8 mouse cellular contexts compared by ENCODE assay signal in the genomic region with DNA sequence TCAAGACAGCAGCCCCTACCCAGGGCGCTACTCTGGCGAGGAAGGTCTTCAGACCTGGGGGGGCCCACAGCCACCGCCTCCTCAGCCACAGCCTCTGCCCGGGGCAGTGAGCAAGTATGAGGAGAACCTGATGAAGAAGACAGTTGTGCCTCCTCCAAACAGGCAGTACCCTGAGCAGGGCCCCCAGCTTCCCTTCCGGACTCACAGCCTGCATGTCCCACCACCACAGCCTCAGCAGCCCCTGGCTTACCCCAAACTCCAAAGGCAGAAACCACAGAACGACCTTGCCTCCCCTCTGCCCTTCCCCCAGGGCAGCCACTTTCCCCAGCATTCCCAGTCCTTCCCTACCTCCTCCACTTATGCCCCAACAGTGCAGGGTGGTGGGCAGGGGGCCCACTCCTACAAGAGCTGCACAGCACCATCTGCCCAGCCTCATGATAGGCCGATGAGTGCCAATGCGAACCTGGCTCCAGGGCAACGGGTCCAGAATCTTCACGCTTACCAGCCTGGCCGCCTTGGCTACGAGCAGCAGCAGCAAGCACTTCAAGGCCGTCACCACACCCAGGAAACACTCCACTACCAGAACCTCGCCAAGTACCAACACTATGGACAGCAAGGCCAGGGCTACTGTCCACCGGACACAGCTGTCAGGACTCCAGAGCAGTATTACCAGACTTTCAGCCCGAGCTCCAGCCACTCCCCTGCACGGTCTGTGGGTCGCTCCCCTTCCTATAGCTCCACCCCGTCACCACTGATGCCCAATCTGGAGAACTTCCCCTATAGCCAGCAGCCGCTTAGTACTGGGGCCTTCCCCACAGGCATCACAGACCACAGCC. TPM values are rescaled to one million over a fixed set of nuclear protein-coding genes. Genes with fewer than 3 reads are reported as not detected.
A peak's percentile ranks its signal among the peaks of the same experiment; 100 is the strongest.
DNase-seq lines count a peak whose midpoint lies in the region; ATAC-seq and TF ChIP-seq lines count a peak whose summit lies in the region.

No protein-coding gene starts in this region.

- DNase-seq in layer of hippocampus, adult 2 months (ENCODE audit: low spot score in 2 of 2) = peak in 1 of 2 experiments; percentile 60
- no peak for DNase-seq in layer of hippocampus, postnatal 25 days (ENCODE audit: extremely low spot score in 1 of 2, low spot score in 1 of 2)
- DNase-seq in cerebellum, adult 8-10 months = peak; percentile 55
- no peak for DNase-seq in hindbrain, embryonic 10.5 days (ENCODE audit: low spot score)
- DNase-seq in lung, embryonic 14.5 days = peak; percentile 44
- no peak for DNase-seq in T-cell, adult 2 months (ENCODE audit: low spot score)
- DNase-seq in adipocyte (ENCODE audit: low spot score) = no peak

- no peaks in the 10 kb centered on the region for H3K9me3 ChIP-seq in hindbrain, embryonic 10.5 days
- no peaks in the 10 kb centered on the region for H3K9me3 ChIP-seq in lung, embryonic 14.5 days (ENCODE audit: low read depth, low read length)

- H3K27ac ChIP-seq in layer of hippocampus, adult 2 months = peak overlapping the region; percentile 93
- H3K27ac ChIP-seq in hindbrain, embryonic 10.5 days = peak overlapping the region; percentile 36; the same call in 1 of the 2 replicates
- H3K27ac ChIP-seq in lung, embryonic 14.5 days (ENCODE audit: low read depth) = no peak overlapping the region
- H3K27ac ChIP-seq in olfactory bulb, adult 2 months (ENCODE audit: insufficient read depth, low read depth, low read length) = peak overlapping the region; percentile 23

- H3K4me1 ChIP-seq in hindbrain, embryonic 10.5 days (replicated peaks) = peaks cover 80% of the 10 kb centered on the region
- H3K4me1 ChIP-seq in lung, embryonic 14.5 days (ENCODE audit: insufficient read depth) = peaks cover 16% of the 10 kb centered on the region
- H3K4me1 ChIP-seq in olfactory bulb, adult 2 months (ENCODE audit: control insufficient read depth, insufficient read depth, low read length) = peaks cover 84% of the 10 kb centered on the region

- H3K27me3 ChIP-seq in hindbrain, embryonic 10.5 days (ENCODE audit: insufficient read depth, poor library complexity, severe bottlenecking) = no peaks in the 10 kb centered on the region
- no peaks in the 10 kb centered on the region for H3K27me3 ChIP-seq in lung, embryonic 14.5 days (ENCODE audit: insufficient read depth, low read length)

- WGBS in hindbrain, embryonic 10.5 days = 82% methylated on average over 20 of the region's 20 CpGs
- WGBS in lung, embryonic 14.5 days = 66% methylated on average over 20 of the region's 20 CpGs
- WGBS in olfactory bulb, adult 2 months = 68% methylated on average over 20 of the region's 20 CpGs

- peak overlapping the region; percentile 18; the same call in 1 of the 2 replicates for H3K4me3 ChIP-seq in layer of hippocampus, adult 2 months
- H3K4me3 ChIP-seq in hindbrain, embryonic 10.5 days = 0 out of 2 replicates have a peak overlapping the region, but pooled peaks have one; percentile 3
- H3K4me3 ChIP-seq in lung, embryonic 14.5 days (ENCODE audit: low read depth, low read length) = no peak overlapping the region
- H3K4me3 ChIP-seq in olfactory bulb, adult 2 months (ENCODE audit: insufficient read depth, low read depth, low read length) = no peak overlapping the region

- ATAC-seq in lung, embryonic 14.5 days (ENCODE audit: insufficient read depth) = peak; percentile 30; the same call in 1 of the 2 replicates

- H3K4me2 ChIP-seq in lung, embryonic 14.5 days = no peak overlapping the region

- no peak for TF ChIP-seq CTCF in layer of hippocampus, adult 2 months (conservative IDR thresholded peaks at IDR 0.05)
- TF ChIP-seq CTCF in lung, embryonic 14.5 days (IDR thresholded peaks at IDR 0.05; ENCODE audit: low read depth) = no peak
- TF ChIP-seq CTCF in olfactory bulb, adult 2 months (IDR thresholded peaks at IDR 0.05; ENCODE audit: insufficient read depth, low read depth, low read length) = no peak

- peaks cover 62% of the 10 kb centered on the region for H3K36me3 ChIP-seq in hindbrain, embryonic 10.5 days
- H3K36me3 ChIP-seq in lung, embryonic 14.5 days (ENCODE audit: insufficient read depth) = peaks cover 61% of the 10 kb centered on the region

- H3K9ac ChIP-seq in lung, embryonic 14.5 days = no peak overlapping the region

- no peak for TF ChIP-seq POLR2A in olfactory bulb, adult 2 months (IDR thresholded peaks at IDR 0.05; ENCODE audit: insufficient read depth, low read depth, low read length)

RNA-seq across cellular contexts. Expression of gene Srebf1, which starts 36.8 kb away (rescaled TPM):
- total RNA-seq in layer of hippocampus, adult 2 months (2021) = 10 to 100 TPM; 64.2 to 70.8 TPM
- total RNA-seq in layer of hippocampus, postnatal 25 days (2021) = 10 to 100 TPM; 49.9 to 58.1 TPM
- polyA plus RNA-seq in hindbrain, embryonic 10.5 days (2016; fragmentation: Nextera tagmentation; extraction: Ambion mirVana) = 45.0 and 55.8 TPM in 2 replicates
- polyA plus RNA-seq in lung, embryonic 14.5 days (2014; fragmentation: Nextera tagmentation; extraction: Ambion mirVana) = 73.9 and 77.2 TPM in 2 replicates
- polyA plus RNA-seq in olfactory bulb, adult 2 months (2012; ENCODE audit: insufficient read depth, insufficient read length, low replicate concordance, missing spikeins) = not detected in 2 replicates

Comparison
In these comparisons a context has a peak if more than half of its experiments do, and no peak if none do; other contexts are left out.
1. DNase-seq: peak in cerebellum, adult 8-10 months (single experiment) and lung, embryonic 14.5 days (single experiment); none in layer of hippocampus, postnatal 25 days (0 of 2), hindbrain, embryonic 10.5 days (single experiment), T-cell, adult 2 months (single experiment) and adipocyte (single experiment).
2. H3K4me3 ChIP-seq: peak in layer of hippocampus, adult 2 months (single experiment) and hindbrain, embryonic 10.5 days (single experiment); none in lung, embryonic 14.5 days (single experiment) and olfactory bulb, adult 2 months (single experiment).
3. RNA of gene Srebf1, which starts 36.8 kb away (polyA plus RNA-seq): 73.9 to 77.2 TPM in lung, embryonic 14.5 days and 45.0 to 55.8 TPM in hindbrain, embryonic 10.5 days; not detected in olfactory bulb, adult 2 months; every median in the first group is over 10 times any median in the second.